21 mouse cellular contexts compared by ENCODE assay signal in genomic region chr4:33892178-33892869, GRCm38 (mm10). TPM values are rescaled to one million over a fixed set of nuclear protein-coding genes. Genes with fewer than 3 reads are reported as not detected.
DNase-seq lines count a peak whose midpoint lies in the region; ATAC-seq and TF ChIP-seq lines count a peak whose summit lies in the region.
"Had no signal": no experiment of that assay in that cellular context is flagged by ENCODE, and none has a peak within 500 bp of the region (broad histone marks: within the 10 kb centered on the region; RNA-seq: fewer than 3 reads in every experiment).

No protein-coding gene starts in this region.

- no peaks in the 10 kb centered on the region for H3K36me3 ChIP-seq in kidney, postnatal 0 days (ENCODE audit: insufficient read depth, low read length)
- H3K36me3 ChIP-seq: embryonic facial prominence, embryonic 15.5 days; forebrain, embryonic 10.5 days; heart, embryonic 13.5 days; hindbrain, embryonic 13.5 days had no signal

- H3K27ac ChIP-seq in kidney, postnatal 0 days, result no peak overlapping the region
- H3K27ac ChIP-seq: embryonic facial prominence, embryonic 15.5 days; forebrain, embryonic 10.5 days; heart, embryonic 13.5 days; hindbrain, embryonic 13.5 days had no signal

- H3K9me3 ChIP-seq in kidney, postnatal 0 days (replicated peaks; ENCODE audit: low read length), result no peaks in the 10 kb centered on the region
- H3K9me3 ChIP-seq: embryonic facial prominence, embryonic 15.5 days; forebrain, embryonic 10.5 days; heart, embryonic 13.5 days; hindbrain, embryonic 13.5 days had no signal

- H3K4me1 ChIP-seq in kidney, postnatal 0 days (replicated peaks; ENCODE audit: insufficient read depth, low read length), result no peaks in the 10 kb centered on the region
- H3K4me1 ChIP-seq: embryonic facial prominence, embryonic 15.5 days; forebrain, embryonic 10.5 days; heart, embryonic 13.5 days; hindbrain, embryonic 13.5 days had no signal

- H3K4me2 ChIP-seq in kidney, postnatal 0 days (ENCODE audit: low read length), result no peak overlapping the region
- H3K4me2 ChIP-seq: embryonic facial prominence, embryonic 15.5 days; heart, embryonic 13.5 days; hindbrain, embryonic 13.5 days had no signal

- DNase-seq in embryo, embryonic 10.5 days (ENCODE audit: low spot score), result peak; percentile 12
- no peak for DNase-seq in embryo, embryonic 10 days (ENCODE audit: low spot score)
- DNase-seq in kidney, postnatal 0 days (ENCODE audit: low spot score), result peak; percentile 50
- DNase-seq in kidney, postnatal 10 days, result no peak
- peak; percentile 4 for DNase-seq in naive thymus-derived CD4-positive, alpha-beta T cell, adult 2 months (ENCODE audit: low read depth)
- no peak for DNase-seq in liver
- DNase-seq: adrenal gland, postnatal 10 days; cerebellum, adult 11-12 months; cerebellum, postnatal 10 days; gastrocnemius, postnatal 36 days; heart, adult 11 months; heart, postnatal 36 days had no signal

- WGBS in kidney, postnatal 0 days, result 14% methylated on average over 7 of the region's 7 CpGs

- TF ChIP-seq CTCF in kidney, postnatal 0 days (IDR thresholded peaks at IDR 0.05; ENCODE audit: low read depth), result no peak

- no peak for ATAC-seq in kidney, postnatal 0 days (replicated peaks; ENCODE audit: low FRiP score, low read depth)
- peak; percentile 32 to 40; a peak in 1 of 4 replicates for ATAC-seq in hematopoietic stem cell, adult 5-6 weeks (replicated peaks in 1 of 2; ENCODE audit: insufficient read depth in 1 of 2, low FRiP score in 2 of 2, low TSS enrichment in 1 of 2, low read depth in 1 of 2, poor library complexity in 2 of 2, severe bottlenecking in 2 of 2)
- ATAC-seq: forebrain, embryonic 14.5 days had no signal

- H3K4me3 ChIP-seq in kidney, postnatal 0 days (replicated peaks; ENCODE audit: low read depth, low read length), result no peak overlapping the region
- H3K4me3 ChIP-seq: embryonic facial prominence, embryonic 15.5 days; erythroblast, embryonic 14.5 days; forebrain, embryonic 10.5 days; heart, embryonic 13.5 days; hindbrain, embryonic 13.5 days had no signal

- H3K9ac ChIP-seq in kidney, postnatal 0 days (ENCODE audit: low read depth, low read length), result no peak overlapping the region
- H3K9ac ChIP-seq: embryonic facial prominence, embryonic 15.5 days; heart, embryonic 13.5 days; hindbrain, embryonic 13.5 days had no signal

- no peaks in the 10 kb centered on the region for H3K27me3 ChIP-seq in kidney, postnatal 0 days (ENCODE audit: insufficient read depth, low read length)
- H3K27me3 ChIP-seq: embryonic facial prominence, embryonic 15.5 days; heart, embryonic 13.5 days; hindbrain, embryonic 13.5 days had no signal

RNA-seq across cellular contexts. Expression of gene Cnr1, which starts 32.1 kb away (rescaled TPM):
- 0.25 and 0.26 TPM in 2 replicates for polyA plus RNA-seq in kidney, postnatal 0 days (2015; fragmentation: Nextera tagmentation; extraction: Ambion mirVana)
- 0.50 and 0.75 TPM in 2 replicates for total RNA-seq in hematopoietic stem cell, adult 5-6 weeks (2017)
- total RNA-seq: common myeloid progenitor, adult 5-6 weeks; MEL had no signal
- polyA plus RNA-seq: erythroblast, embryonic 14.5 days had no signal

Comparison
In these comparisons a context has a peak if more than half of its experiments do, and no peak if none do; other contexts are left out.
1. DNase-seq: peak in embryo, embryonic 10.5 days (single experiment), kidney, postnatal 0 days (single experiment) and naive thymus-derived CD4-positive, alpha-beta T cell, adult 2 months (single experiment); none in embryo, embryonic 10 days (single experiment), kidney, postnatal 10 days (single experiment) and liver (single experiment).